Mouse (Mus musculus): ENCODE results near the gene Tor3a.

DNA sequence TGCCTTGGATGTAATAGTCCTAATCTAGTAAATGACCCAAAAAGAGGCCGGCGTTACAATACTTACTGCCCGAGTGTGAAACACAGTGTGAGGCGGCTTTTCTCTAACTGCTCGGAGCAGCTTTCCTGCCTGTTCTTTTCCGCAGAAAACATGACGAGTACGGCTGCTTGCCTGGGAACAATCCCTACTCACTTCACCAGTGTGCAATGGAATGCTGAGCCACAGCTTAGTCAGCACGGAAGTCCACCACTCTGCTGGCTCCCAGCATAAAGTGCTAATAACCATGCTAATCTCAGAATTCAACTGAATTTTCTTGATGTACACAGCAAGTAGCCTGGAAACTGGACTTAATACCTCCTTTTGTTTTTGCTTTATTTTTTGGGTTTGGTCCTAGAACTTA, 5.4 kb upstream of the Tor3a start:
- TF ChIP-seq POLR2A (IDR thresholded peaks at IDR 0.05; ENCODE audit: borderline replicate concordance, extremely low read depth, insufficient read depth, insufficient read length, poor library complexity, severe bottlenecking), result no peak
- no peak for TF ChIP-seq CTCF (IDR thresholded peaks at IDR 0.05; ENCODE audit: borderline replicate concordance, extremely low read depth, insufficient read depth, insufficient read length)

Measured in brain, embryonic 14.5 days (tissue).